Mouse (Mus musculus): ENCODE results near the gene Ces2a. TPM values are rescaled to one million over a fixed set of nuclear protein-coding genes. Genes with fewer than 3 reads are reported as not detected.

Ces2a gene
- polyA plus RNA-seq, 1 experiment from 2014 or later, result 5.1 TPM

- Histone ChIP-seq H3K9ac (no peak overlapping the region), H3K9me3 (no peaks in the 10 kb centered on the region), H3K4me1 (replicated peaks) (no peaks in the 10 kb centered on the region), H3K36me3 (no peaks in the 10 kb centered on the region), H3K4me3 (replicated peaks) (no peak overlapping the region), H3K27ac (no peak overlapping the region), H3K27me3 (replicated peaks) (no peaks in the 10 kb centered on the region), H3K4me2 (replicated peaks) (no peak overlapping the region)
- WGBS, result 66% methylated on average over 4 of the region's 4 CpGs
- no peak for ATAC-seq
Measured at GRCm38 (mm10) chr8:104766485-104766884, 32.7 kb downstream of the Ces2a start.

- Histone ChIP-seq H3K9me3 (no peaks in the 10 kb centered on the region), H3K27me3 (replicated peaks) (no peaks in the 10 kb centered on the region), H3K36me3 (no peaks in the 10 kb centered on the region), H3K27ac (no peak overlapping the region), H3K4me1 (replicated peaks) (no peaks in the 10 kb centered on the region), H3K4me2 (replicated peaks) (no peak overlapping the region), H3K4me3 (replicated peaks) (no peak overlapping the region), H3K9ac (no peak overlapping the region)
- ATAC-seq, result no peak
- 88% methylated on average over 3 of the region's 3 CpGs for WGBS
Measured at GRCm38 (mm10) chr8:104770365-104770764, 36.6 kb downstream of the Ces2a start.

GRCm38 (mm10) chr8:104787049-104787448 lies 53.2 kb downstream of the Ces2a start:
- no peaks in the 10 kb centered on the region for H3K36me3 ChIP-seq
- no peaks in the 10 kb centered on the region for H3K27me3 ChIP-seq (replicated peaks)
- no peak for ATAC-seq
- WGBS, result 60% methylated on average over 1 of the region's 1 CpGs
- no peak overlapping the region for H3K9ac ChIP-seq
- no peaks in the 10 kb centered on the region for H3K4me1 ChIP-seq (replicated peaks)
- H3K9me3 ChIP-seq, result no peaks in the 10 kb centered on the region
- H3K27ac ChIP-seq, result no peak overlapping the region
- no peak overlapping the region for H3K4me3 ChIP-seq (replicated peaks)
- H3K4me2 ChIP-seq (replicated peaks), result no peak overlapping the region

DNA sequence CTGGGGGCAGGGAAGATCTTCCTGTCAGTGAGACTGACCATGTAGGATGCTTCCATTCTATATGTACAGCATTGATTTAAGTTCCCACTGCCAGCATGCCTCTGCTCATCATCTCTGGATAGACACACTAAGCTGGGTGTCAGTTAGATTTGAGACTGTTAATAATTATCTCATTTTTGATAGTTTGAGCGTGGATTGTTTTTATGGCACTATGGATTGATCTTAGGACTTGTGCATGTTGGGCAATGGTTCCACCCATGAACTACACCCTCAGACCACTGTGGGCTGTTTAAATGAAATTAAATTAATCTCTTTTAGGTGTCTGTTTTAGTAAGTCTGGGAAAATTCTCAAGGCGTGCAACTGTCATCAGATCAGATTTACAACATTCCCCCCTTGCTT lies 55.1 kb downstream of the Ces2a start:
- ATAC-seq, result peak; percentile 61
- Histone ChIP-seq H3K36me3 (no peaks in the 10 kb centered on the region), H3K4me2 (replicated peaks) (no peak overlapping the region), H3K27ac (no peak overlapping the region), H3K27me3 (replicated peaks) (no peaks in the 10 kb centered on the region), H3K9ac (no peak overlapping the region), H3K9me3 (no peaks in the 10 kb centered on the region), H3K4me3 (replicated peaks) (no peak overlapping the region), H3K4me1 (replicated peaks) (no peaks in the 10 kb centered on the region)
- 60% methylated on average over 2 of the region's 2 CpGs for WGBS

DNA sequence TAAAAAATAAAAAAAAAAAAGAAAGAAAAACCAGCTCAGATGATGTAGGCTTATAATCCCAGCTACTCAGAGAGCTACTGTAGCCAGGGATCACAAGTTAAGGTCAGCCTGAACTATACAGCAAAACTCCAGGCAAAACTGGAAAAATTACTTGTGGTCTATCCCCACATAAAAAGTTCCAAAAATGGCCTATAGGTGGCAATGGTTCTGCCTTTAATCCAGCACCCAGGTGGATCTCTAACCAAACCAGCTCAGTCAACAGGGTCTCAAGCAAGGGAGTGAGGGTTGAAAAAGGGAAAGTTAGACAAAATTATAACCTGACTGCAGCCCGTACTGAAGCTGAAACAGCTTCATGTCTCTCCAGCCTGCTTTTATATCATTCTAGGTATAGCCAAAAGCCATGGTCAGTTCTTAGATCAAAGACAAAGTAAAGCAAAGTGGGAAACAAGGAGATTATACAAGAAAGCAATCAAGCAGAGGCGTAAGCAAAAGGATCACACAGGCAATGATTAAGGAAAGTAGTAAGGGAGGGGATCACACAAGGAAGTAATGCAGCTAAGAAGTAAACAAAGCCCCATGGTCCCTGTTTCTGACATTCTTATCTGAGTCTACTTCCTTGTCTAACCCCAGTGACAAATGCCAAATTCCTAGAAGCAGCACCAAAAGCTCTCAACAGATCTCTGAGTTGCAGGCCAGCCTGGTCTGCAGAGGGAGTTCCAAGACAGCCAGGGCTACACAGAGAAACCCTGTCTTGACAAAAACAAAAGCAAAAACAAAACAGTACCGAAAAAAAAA lies 56.3 kb downstream of the Ces2a start:
- Histone ChIP-seq H3K4me2 (replicated peaks) (no peak overlapping the region), H3K4me1 (replicated peaks) (no peaks in the 10 kb centered on the region), H3K27me3 (replicated peaks) (no peaks in the 10 kb centered on the region), H3K9ac (no peak overlapping the region), H3K4me3 (replicated peaks) (no peak overlapping the region), H3K36me3 (no peaks in the 10 kb centered on the region), H3K27ac (no peak overlapping the region), H3K9me3 (no peaks in the 10 kb centered on the region)
- 59% methylated on average over 3 of the region's 3 CpGs for WGBS
- ATAC-seq, result peak; percentile 61

Other genes starting within 250 kb of the Ces2a start
- 0.15 and 0.41 TPM in 2 replicates for gene Terb1, start 224.1 kb upstream of the Ces2a start, polyA plus RNA-seq (2015; fragmentation: Nextera tagmentation; extraction: Ambion mirVana)
- gene Nae1, start 199.4 kb upstream of the Ces2a start, polyA plus RNA-seq (2015; fragmentation: Nextera tagmentation; extraction: Ambion mirVana), result 73.7 and 83.5 TPM in 2 replicates
- gene Car7, start 199.3 kb upstream of the Ces2a start, polyA plus RNA-seq (2015; fragmentation: Nextera tagmentation; extraction: Ambion mirVana), result 1.0 and 1.1 TPM in 2 replicates
- 16.1 and 17.0 TPM in 2 replicates for gene Pdp2, start 142.6 kb upstream of the Ces2a start, polyA plus RNA-seq (2015; fragmentation: Nextera tagmentation; extraction: Ambion mirVana)
- gene Cdh16, start 109.6 kb upstream of the Ces2a start, polyA plus RNA-seq (2015; fragmentation: Nextera tagmentation; extraction: Ambion mirVana), result 0.56 and 0.79 TPM in 2 replicates
- 4.6 and 4.8 TPM in 2 replicates for gene Rrad, start 102.7 kb upstream of the Ces2a start, polyA plus RNA-seq (2015; fragmentation: Nextera tagmentation; extraction: Ambion mirVana)
- gene Ciao2b, start 92.0 kb upstream of the Ces2a start, polyA plus RNA-seq (2015; fragmentation: Nextera tagmentation; extraction: Ambion mirVana), result 93.2 and 101 TPM in 2 replicates
- 0.41 and 0.51 TPM in 2 replicates for gene Ces2b, start 97.6 kb downstream of the Ces2a start, polyA plus RNA-seq (2015; fragmentation: Nextera tagmentation; extraction: Ambion mirVana)
- gene Ces2c, start 113.1 kb downstream of the Ces2a start, polyA plus RNA-seq (2015; fragmentation: Nextera tagmentation; extraction: Ambion mirVana), result 1.1 and 1.6 TPM in 2 replicates
- 25.4 and 34.4 TPM in 2 replicates for gene Ces2e, start 192.3 kb downstream of the Ces2a start, polyA plus RNA-seq (2015; fragmentation: Nextera tagmentation; extraction: Ambion mirVana)
- not detected in 2 replicates for gene Ces2f, start 213.4 kb downstream of the Ces2a start, polyA plus RNA-seq (2015; fragmentation: Nextera tagmentation; extraction: Ambion mirVana)
- 0.54 and 0.82 TPM in 2 replicates for gene Ces2g, start 227.7 kb downstream of the Ces2a start, polyA plus RNA-seq (2015; fragmentation: Nextera tagmentation; extraction: Ambion mirVana)

All from intestine, embryonic 15.5 days (tissue).